Mouse (Mus musculus): ENCODE results near the gene Hs3st4. TPM values are rescaled to one million over a fixed set of nuclear protein-coding genes. Genes with fewer than 3 reads are reported as not detected.

Hs3st4 gene
- polyA plus RNA-seq, 1 experiment from 2014 or later = not detected

DNA sequence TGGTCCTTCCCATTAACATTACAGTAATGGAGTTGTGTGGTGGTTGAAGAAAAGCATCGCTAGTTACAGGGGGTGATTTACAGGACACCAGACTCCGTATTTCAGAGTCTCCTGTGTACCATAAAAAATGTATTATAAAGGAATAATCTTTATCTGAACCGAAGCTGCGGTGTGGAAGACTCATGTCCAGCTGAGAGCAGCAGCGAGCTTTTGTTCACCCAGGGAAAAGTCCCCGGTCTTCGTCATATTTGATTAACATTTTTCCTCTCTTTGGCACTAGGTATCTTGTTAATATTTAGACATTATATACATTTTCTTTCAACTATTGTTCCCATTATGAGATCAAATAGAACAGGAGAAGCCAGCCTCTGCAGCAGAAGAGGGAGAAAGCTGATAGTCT, 1.2 kb upstream of the Hs3st4 start:
- H3K27me3 ChIP-seq (replicated peaks; ENCODE audit: control insufficient read depth, insufficient read depth, low read length) = peaks cover 51% of the 10 kb centered on the region
- no peaks in the 10 kb centered on the region for H3K36me3 ChIP-seq (ENCODE audit: control insufficient read depth, insufficient read depth)
- H3K4me2 ChIP-seq (replicated peaks; ENCODE audit: low read depth) = no peak overlapping the region
- WGBS = 37% methylated on average over 7 of the region's 7 CpGs
- no peak for ATAC-seq
- H3K4me3 ChIP-seq (ENCODE audit: low read depth, low read length) = no peak overlapping the region
- no peaks in the 10 kb centered on the region for H3K9me3 ChIP-seq (ENCODE audit: control insufficient read depth)
- TF ChIP-seq CTCF (IDR thresholded peaks at IDR 0.05; ENCODE audit: low read depth) = no peak
- H3K4me1 ChIP-seq (replicated peaks; ENCODE audit: control insufficient read depth, insufficient read depth, low read length) = no peaks in the 10 kb centered on the region
- no peak overlapping the region for H3K27ac ChIP-seq (ENCODE audit: low read depth, low read length)
- H3K9ac ChIP-seq (ENCODE audit: low read depth, low read length) = no peak overlapping the region

DNA sequence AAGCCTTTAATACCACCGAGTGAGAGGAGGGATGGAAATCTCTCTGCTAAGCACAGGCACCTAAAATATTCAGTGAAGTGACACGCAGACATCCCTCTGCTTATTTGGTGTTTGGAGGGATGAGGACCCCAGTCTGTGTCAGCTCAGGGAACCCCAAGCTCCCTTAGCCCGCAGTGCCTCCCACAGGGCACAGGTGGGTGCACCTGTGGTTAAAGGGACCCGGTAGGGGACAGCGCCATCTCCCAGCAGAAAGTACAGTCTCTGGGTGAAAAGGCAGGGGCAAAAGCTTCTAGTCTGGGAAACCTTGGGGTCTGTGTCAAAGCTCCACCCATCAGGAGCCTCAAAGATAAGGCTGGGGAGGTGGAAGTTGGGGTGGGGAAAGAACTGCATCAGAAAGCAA, 659 bp upstream of the Hs3st4 start:
- TF ChIP-seq CTCF (IDR thresholded peaks at IDR 0.05; ENCODE audit: low read depth) = no peak
- no peak for ATAC-seq
- Histone ChIP-seq H3K9ac (ENCODE audit: low read depth, low read length) (no peak overlapping the region), H3K9me3 (ENCODE audit: control insufficient read depth) (no peaks in the 10 kb centered on the region), H3K4me2 (replicated peaks; ENCODE audit: low read depth) (peak overlapping the region; percentile 62; the same call in 1 of the 2 replicates), H3K36me3 (ENCODE audit: control insufficient read depth, insufficient read depth) (no peaks in the 10 kb centered on the region), H3K27me3 (replicated peaks; ENCODE audit: control insufficient read depth, insufficient read depth, low read length) (peaks cover 54% of the 10 kb centered on the region), H3K4me1 (replicated peaks; ENCODE audit: control insufficient read depth, insufficient read depth, low read length) (no peaks in the 10 kb centered on the region), H3K4me3 (ENCODE audit: low read depth, low read length) (no peak overlapping the region), H3K27ac (ENCODE audit: low read depth, low read length) (no peak overlapping the region)
- 2% methylated on average over 5 of the region's 5 CpGs for WGBS

DNA sequence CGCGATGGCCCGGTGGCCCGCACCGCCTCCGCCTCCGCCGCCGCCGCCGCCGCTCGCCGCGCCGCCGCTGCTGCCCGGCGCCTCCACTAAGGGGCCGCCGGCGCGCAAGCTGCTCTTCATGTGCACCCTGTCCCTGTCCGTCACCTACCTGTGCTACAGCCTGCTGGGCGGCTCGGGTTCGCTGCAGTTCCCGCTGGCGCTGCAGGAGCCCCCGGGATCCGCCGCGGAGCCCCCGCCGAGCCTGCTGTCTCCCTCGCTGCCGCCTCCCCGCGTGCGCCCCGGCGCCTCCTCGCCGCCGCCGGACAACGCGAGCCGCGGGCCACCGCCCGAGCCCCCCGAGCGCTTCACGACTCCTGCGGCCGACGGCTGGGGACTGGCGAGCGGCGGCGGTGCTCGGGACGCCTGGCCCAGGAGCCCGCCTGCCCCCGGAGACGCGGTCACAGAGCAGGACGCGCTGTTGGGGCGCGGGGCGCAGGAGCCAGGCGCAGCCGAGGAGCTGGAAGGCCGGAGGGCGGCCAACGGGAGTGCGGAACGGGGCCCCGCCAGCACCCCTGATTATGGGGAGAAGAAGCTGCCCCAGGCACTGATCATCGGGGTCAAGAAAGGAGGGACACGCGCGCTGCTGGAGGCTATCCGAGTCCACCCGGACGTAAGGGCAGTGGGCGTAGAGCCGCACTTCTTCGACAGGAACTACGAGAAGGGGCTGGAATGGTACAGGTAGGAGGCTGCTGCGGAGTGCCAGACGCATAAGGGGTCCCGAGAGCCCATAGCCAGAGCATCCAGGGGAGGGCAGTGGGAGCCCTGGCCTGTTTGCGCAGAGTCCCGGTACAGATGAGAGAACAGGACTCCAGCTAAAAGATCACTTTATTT, 743 bp downstream of the Hs3st4 start:
- H3K9me3 ChIP-seq (ENCODE audit: control insufficient read depth) = no peaks in the 10 kb centered on the region
- 1% methylated on average over 70 of the region's 97 CpGs for WGBS
- H3K4me2 ChIP-seq (replicated peaks; ENCODE audit: low read depth) = peak overlapping the region; percentile 62
- peaks cover 54% of the 10 kb centered on the region for H3K27me3 ChIP-seq (replicated peaks; ENCODE audit: control insufficient read depth, insufficient read depth, low read length)
- no peak overlapping the region for H3K9ac ChIP-seq (ENCODE audit: low read depth, low read length)
- no peaks in the 10 kb centered on the region for H3K4me1 ChIP-seq (replicated peaks; ENCODE audit: control insufficient read depth, insufficient read depth, low read length)
- no peak for ATAC-seq
- H3K27ac ChIP-seq (ENCODE audit: low read depth, low read length) = no peak overlapping the region
- no peaks in the 10 kb centered on the region for H3K36me3 ChIP-seq (ENCODE audit: control insufficient read depth, insufficient read depth)
- H3K4me3 ChIP-seq (ENCODE audit: low read depth, low read length) = peak overlapping the region; percentile 23
- TF ChIP-seq CTCF (IDR thresholded peaks at IDR 0.05; ENCODE audit: low read depth) = no peak

DNA sequence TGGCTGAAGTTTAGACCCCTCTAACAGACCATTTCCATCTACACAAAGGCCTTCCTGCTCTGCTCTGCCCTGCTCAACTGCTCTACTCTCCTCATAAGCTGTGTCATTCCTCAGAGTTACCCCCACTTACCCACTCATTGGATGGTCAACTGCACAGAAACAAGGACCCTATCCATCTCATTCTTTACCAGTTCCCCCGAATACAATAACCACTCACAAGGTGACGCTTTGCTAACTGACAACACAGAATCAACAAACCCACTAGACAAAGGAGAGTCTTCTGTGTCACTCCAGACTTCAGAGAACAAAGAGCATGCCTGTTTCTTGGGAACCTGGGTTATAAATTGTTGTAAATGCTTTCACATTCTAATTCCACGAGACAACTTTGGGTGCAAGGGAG, 9.5 kb downstream of the Hs3st4 start:
- Histone ChIP-seq H3K27ac (ENCODE audit: low read depth, low read length) (no peak overlapping the region), H3K36me3 (ENCODE audit: control insufficient read depth, insufficient read depth) (no peaks in the 10 kb centered on the region), H3K27me3 (replicated peaks; ENCODE audit: control insufficient read depth, insufficient read depth, low read length) (no peaks in the 10 kb centered on the region), H3K4me2 (replicated peaks; ENCODE audit: low read depth) (no peak overlapping the region), H3K9ac (ENCODE audit: low read depth, low read length) (no peak overlapping the region), H3K9me3 (ENCODE audit: control insufficient read depth) (no peaks in the 10 kb centered on the region), H3K4me1 (replicated peaks; ENCODE audit: control insufficient read depth, insufficient read depth, low read length) (no peaks in the 10 kb centered on the region), H3K4me3 (ENCODE audit: low read depth, low read length) (no peak overlapping the region)
- WGBS = 54% methylated on average over 3 of the region's 3 CpGs
- no peak for TF ChIP-seq CTCF (IDR thresholded peaks at IDR 0.05; ENCODE audit: low read depth)
- ATAC-seq = no peak

DNA sequence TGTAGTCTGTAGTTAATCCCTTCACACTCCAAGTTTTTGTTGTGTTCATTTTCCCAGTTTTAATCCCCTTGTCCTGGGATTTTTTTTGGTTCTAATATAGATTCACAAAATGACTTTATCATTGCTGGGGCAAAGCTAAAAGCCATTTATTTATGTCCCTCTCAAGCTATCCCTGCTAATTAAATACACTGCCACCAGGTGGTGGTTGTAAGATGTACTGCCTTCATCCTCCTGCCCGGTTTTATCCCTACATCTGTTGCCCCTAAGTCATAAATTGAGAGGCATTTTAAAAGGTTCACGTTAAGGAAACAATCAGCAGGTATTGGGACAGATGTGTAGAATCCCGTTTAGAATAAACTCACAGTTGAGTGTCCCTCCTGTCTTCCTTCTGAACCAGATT, 14.6 kb downstream of the Hs3st4 start:
- no peak overlapping the region for H3K9ac ChIP-seq (ENCODE audit: low read depth, low read length)
- ATAC-seq = no peak
- H3K4me2 ChIP-seq (replicated peaks; ENCODE audit: low read depth) = no peak overlapping the region
- no peaks in the 10 kb centered on the region for H3K9me3 ChIP-seq (ENCODE audit: control insufficient read depth)
- H3K36me3 ChIP-seq (ENCODE audit: control insufficient read depth, insufficient read depth) = no peaks in the 10 kb centered on the region
- 0 out of 2 replicates have a peak, but pooled peaks have one; percentile 5 for TF ChIP-seq CTCF (IDR thresholded peaks at IDR 0.05; ENCODE audit: low read depth)
- H3K4me3 ChIP-seq (ENCODE audit: low read depth, low read length) = no peak overlapping the region
- H3K27ac ChIP-seq (ENCODE audit: low read depth, low read length) = no peak overlapping the region
- H3K4me1 ChIP-seq (replicated peaks; ENCODE audit: control insufficient read depth, insufficient read depth, low read length) = no peaks in the 10 kb centered on the region
- H3K27me3 ChIP-seq (replicated peaks; ENCODE audit: control insufficient read depth, insufficient read depth, low read length) = no peaks in the 10 kb centered on the region
- WGBS = 32% methylated on average over 3 of the region's 3 CpGs

DNA sequence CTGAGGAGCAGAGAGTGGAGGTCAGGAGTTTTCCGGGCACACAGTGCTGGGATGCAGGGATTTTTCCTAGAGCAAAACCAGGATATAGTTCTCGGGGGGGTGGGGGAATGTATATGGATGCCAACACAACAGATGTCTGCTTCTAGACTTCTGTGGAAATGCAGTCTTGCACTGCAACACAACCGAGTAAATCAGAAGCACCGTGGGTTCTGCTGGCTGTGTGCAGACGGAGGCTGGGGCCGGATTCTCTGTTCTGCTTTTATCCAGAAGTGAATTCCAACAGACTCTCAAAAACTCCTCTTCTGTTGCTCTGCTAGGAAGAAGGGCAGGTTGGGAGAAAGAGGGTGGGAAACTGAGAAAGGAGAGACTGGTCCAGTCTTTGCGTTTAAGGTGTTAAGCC, 15.9 kb downstream of the Hs3st4 start:
- Histone ChIP-seq H3K9ac (ENCODE audit: low read depth, low read length) (no peak overlapping the region), H3K4me3 (ENCODE audit: low read depth, low read length) (no peak overlapping the region), H3K4me1 (replicated peaks; ENCODE audit: control insufficient read depth, insufficient read depth, low read length) (no peaks in the 10 kb centered on the region), H3K36me3 (ENCODE audit: control insufficient read depth, insufficient read depth) (no peaks in the 10 kb centered on the region), H3K27me3 (replicated peaks; ENCODE audit: control insufficient read depth, insufficient read depth, low read length) (no peaks in the 10 kb centered on the region), H3K9me3 (ENCODE audit: control insufficient read depth) (no peaks in the 10 kb centered on the region), H3K27ac (ENCODE audit: low read depth, low read length) (no peak overlapping the region), H3K4me2 (replicated peaks; ENCODE audit: low read depth) (no peak overlapping the region)
- TF ChIP-seq CTCF (IDR thresholded peaks at IDR 0.05; ENCODE audit: low read depth) = no peak
- WGBS = 52% methylated on average over 7 of the region's 7 CpGs
- no peak for ATAC-seq
